Comparison of ENCODE assay signal across 21 mouse cellular contexts in genomic region chr19:40440951-40441350, GRCm38 (mm10).
DNase-seq lines count a peak whose midpoint lies in the region; ATAC-seq and TF ChIP-seq lines count a peak whose summit lies in the region.
"Had no signal": no experiment of that assay in that cellular context is flagged by ENCODE, and none has a peak within 500 bp of the region (broad histone marks: within the 10 kb centered on the region; RNA-seq: fewer than 3 reads in every experiment).

No protein-coding gene starts in this region.

- no peaks in the 10 kb centered on the region for H3K9me3 ChIP-seq in MEL (replicated peaks; ENCODE audit: insufficient read depth, low read length)
- no peaks in the 10 kb centered on the region for H3K9me3 ChIP-seq in heart, embryonic 15.5 days (replicated peaks)
- H3K9me3 ChIP-seq in midbrain, embryonic 16.5 days (replicated peaks; ENCODE audit: control insufficient read depth, low read length, poor library complexity, severe bottlenecking) = no peaks in the 10 kb centered on the region
- H3K9me3 ChIP-seq: forebrain, embryonic 15.5 days; hindbrain, embryonic 10.5 days; liver, embryonic 12.5 days; stomach, embryonic 15.5 days had no signal

- no peak overlapping the region for H3K9ac ChIP-seq in MEL (ENCODE audit: control insufficient read depth, low read depth, low read length, poor library complexity, severe bottlenecking)
- no peak overlapping the region for H3K9ac ChIP-seq in heart, embryonic 15.5 days
- no peak overlapping the region for H3K9ac ChIP-seq in midbrain, embryonic 16.5 days (ENCODE audit: low read depth, low read length)
- H3K9ac ChIP-seq: forebrain, embryonic 15.5 days; liver, embryonic 12.5 days; stomach, embryonic 15.5 days had no signal

- no peak overlapping the region for H3K4me3 ChIP-seq in MEL (ENCODE audit: control insufficient read depth in 1 of 2, insufficient read depth in 1 of 2, low read depth in 2 of 2, low read length in 2 of 2)
- H3K4me3 ChIP-seq in heart, embryonic 15.5 days = no peak overlapping the region
- H3K4me3 ChIP-seq in midbrain, embryonic 16.5 days (ENCODE audit: low read depth, low read length) = no peak overlapping the region
- H3K4me3 ChIP-seq: forebrain, embryonic 15.5 days; hindbrain, embryonic 10.5 days; left cerebral cortex, adult 2 months; liver, embryonic 12.5 days; stomach, embryonic 15.5 days had no signal

- no peaks in the 10 kb centered on the region for H3K79me2 ChIP-seq in MEL (ENCODE audit: control insufficient read depth, insufficient read depth, low read length, poor library complexity)

- H3K36me3 ChIP-seq in MEL (ENCODE audit: control insufficient read depth in 1 of 2, insufficient read depth in 2 of 2, low read length in 2 of 2) = peaks cover 0 to 13% of the 10 kb centered on the region in 2 experiments; a peak in 2 of 4 replicates
- H3K36me3 ChIP-seq in heart, embryonic 15.5 days = peaks cover 12% of the 10 kb centered on the region; the same call in 1 of the 2 replicates
- no peaks in the 10 kb centered on the region; the same call in 1 of the 2 replicates for H3K36me3 ChIP-seq in midbrain, embryonic 16.5 days (ENCODE audit: control insufficient read depth, insufficient read depth, low read length)
- H3K36me3 ChIP-seq: hindbrain, embryonic 10.5 days; stomach, embryonic 15.5 days had no signal

- TF ChIP-seq CTCF in MEL (IDR thresholded peaks at IDR 0.05 in 2 of 3, conservative IDR thresholded peaks at IDR 0.05 in 1 of 3; ENCODE audit: control insufficient read depth in 1 of 3, insufficient read depth in 1 of 3, low read depth in 2 of 3, low read length in 3 of 3, poor library complexity in 1 of 3, severe bottlenecking in 1 of 3) = no peak

- TF ChIP-seq RAD21 in MEL (IDR thresholded peaks at IDR 0.05; ENCODE audit: low read depth, low read length) = no peak

- WGBS in heart, embryonic 15.5 days = 14% methylated on average over 4 of the region's 4 CpGs
- 82% methylated on average over 4 of the region's 4 CpGs for WGBS in midbrain, embryonic 16.5 days

- H3K4me1 ChIP-seq in MEL (ENCODE audit: control insufficient read depth in 1 of 2, insufficient read depth in 2 of 2, low read length in 2 of 2) = peaks cover 11 to 12% of the 10 kb centered on the region in 2 experiments
- H3K4me1 ChIP-seq in heart, embryonic 15.5 days (replicated peaks) = peaks cover 57% of the 10 kb centered on the region
- peaks cover 10% of the 10 kb centered on the region for H3K4me1 ChIP-seq in midbrain, embryonic 16.5 days (ENCODE audit: control insufficient read depth, insufficient read depth, low read length)

- no peak overlapping the region for H3K4me2 ChIP-seq in heart, embryonic 15.5 days
- H3K4me2 ChIP-seq in midbrain, embryonic 16.5 days (ENCODE audit: low read length) = no peak overlapping the region
- H3K4me2 ChIP-seq: forebrain, embryonic 15.5 days; liver, embryonic 12.5 days; stomach, embryonic 15.5 days had no signal

- DNase-seq in kidney, postnatal 10 days = peak; percentile 22
- no peak for DNase-seq in kidney, postnatal 14 days
- peak; percentile 17 for DNase-seq in MEL (ENCODE audit: low read depth, low spot score)
- peak; percentile 29 for DNase-seq in NIH3T3 (ENCODE audit: low read depth)
- DNase-seq in urinary bladder, postnatal 10 days (ENCODE audit: low spot score) = no peak
- DNase-seq: adrenal gland, postnatal 10 days; cerebellum, adult 9-10 months; gastrocnemius, postnatal 36 days; kidney, adult 18-20 months; kidney, postnatal 25 days; lung, postnatal 4 days; right cerebral cortex, postnatal 25 days; thymus, adult 2 months had no signal

- TF ChIP-seq POLR2A in MEL (IDR thresholded peaks at IDR 0.05; ENCODE audit: control insufficient read depth in 1 of 2, insufficient read depth in 1 of 2, low read depth in 1 of 2, low read length in 2 of 2, poor library complexity in 1 of 2) = no peak

- no peak overlapping the region for H3K27ac ChIP-seq in MEL (ENCODE audit: control insufficient read depth, low read depth, low read length)
- peak overlapping the region; percentile 71 for H3K27ac ChIP-seq in heart, embryonic 15.5 days
- no peak overlapping the region for H3K27ac ChIP-seq in midbrain, embryonic 16.5 days (ENCODE audit: low read length)
- H3K27ac ChIP-seq: forebrain, embryonic 15.5 days; hindbrain, embryonic 10.5 days; left cerebral cortex, adult 2 months; liver, embryonic 12.5 days; stomach, embryonic 15.5 days had no signal

- ATAC-seq in heart, embryonic 15.5 days (replicated peaks; ENCODE audit: insufficient number of reproducible peaks, insufficient read depth, low FRiP score, low read depth) = 0 out of 2 replicates have a peak, but pooled peaks have one; percentile 41
- ATAC-seq in midbrain, embryonic 16.5 days = no peak
- ATAC-seq: forebrain, embryonic 15.5 days; liver, embryonic 12.5 days; Patski had no signal

- TF ChIP-seq EP300 in MEL (IDR thresholded peaks at IDR 0.05; ENCODE audit: low read depth in 1 of 2, low read length in 2 of 2) = no peak

- no peaks in the 10 kb centered on the region for H3K27me3 ChIP-seq in MEL (ENCODE audit: control insufficient read depth in 1 of 2, insufficient read depth in 2 of 2, low read length in 2 of 2)
- no peaks in the 10 kb centered on the region for H3K27me3 ChIP-seq in heart, embryonic 15.5 days
- H3K27me3 ChIP-seq in midbrain, embryonic 16.5 days (ENCODE audit: control insufficient read depth, insufficient read depth, low read depth, low read length) = no peaks in the 10 kb centered on the region
- H3K27me3 ChIP-seq: forebrain, embryonic 15.5 days; liver, embryonic 12.5 days; Patski; stomach, embryonic 15.5 days had no signal

TF ChIP-seq in MEL, 35 proteins besides CTCF, POLR2A, EP300 and RAD21:
- 0 out of 2 replicates have a peak, but pooled peaks have one; percentile 25 for TF ChIP-seq GATA1 (IDR thresholded peaks at IDR 0.05; ENCODE audit: low read depth, low read length)
- TF ChIP-seq RCOR1 (IDR thresholded peaks at IDR 0.05; ENCODE audit: low read depth, low read length) = no peak
TF ChIP-seq in MEL: peak in this region for 1.

Comparison
In these comparisons a context has a peak if more than half of its experiments do, and no peak if none do; other contexts are left out.
1. DNase-seq: peak in kidney, postnatal 10 days (single experiment), MEL (single experiment) and NIH3T3 (single experiment); none in kidney, postnatal 14 days (single experiment) and urinary bladder, postnatal 10 days (single experiment).